Mouse (Mus musculus) forebrain, embryonic 10.5 days (tissue): ENCODE measurements at regions not wholly inside any gene's neighbourhood (a gene's known extent, or its start where the extent isn't known, plus 50 kb on each side); places are given as distances from the start of the nearest gene placed in this dataset.

ENCODE experiments used
- DNase-seq: peaks from one replicate; pipeline ENCODE4 v3.0.0-alpha.2; 2017; ENCODE audit warnings: low spot score; ENCODE audit errors: extremely low spot score
- H3K27ac ChIP-seq: fragments of 300-500 bp; sonication (generic); 2 replicates; pipeline ENCODE4 v1.5.1; 2016; ENCODE audit warnings: mild to moderate bottlenecking
- H3K27me3 ChIP-seq: fragments of 300-500 bp; sonication (generic); 2 replicates; pipeline ENCODE4 v1.6.1; 2016; ENCODE audit warnings: mild to moderate bottlenecking; ENCODE audit not compliant: poor library complexity, severe bottlenecking
- H3K36me3 ChIP-seq: fragments of 300-500 bp; sonication (generic); replicated peaks from 2 replicates; pipeline ENCODE4 v1.6.1; 2016; ENCODE audit warnings: mild to moderate bottlenecking, moderate library complexity
- H3K4me1 ChIP-seq: fragments of 300-500 bp; sonication (generic); 2 replicates; pipeline ENCODE4 v1.6.1; 2016
- H3K4me3 ChIP-seq: fragments of 300-500 bp; sonication (generic); 2 replicates; pipeline ENCODE4 v1.5.1; 2016; ENCODE audit warnings: mild to moderate bottlenecking, moderate library complexity
- H3K9me3 ChIP-seq: fragments of 300-500 bp; sonication (generic); 2 replicates; pipeline ENCODE4 v1.6.1; 2016; ENCODE audit warnings: mild to moderate bottlenecking, moderate library complexity
- WGBS: fragments of 180-500 bp; shearing (Covaris S2); methylation state at CpG from one replicate; pipeline ENCODE4 v1.1.7; 2016; 5-methylcytosine and 5-hydroxymethylcytosine counted together

DNA sequence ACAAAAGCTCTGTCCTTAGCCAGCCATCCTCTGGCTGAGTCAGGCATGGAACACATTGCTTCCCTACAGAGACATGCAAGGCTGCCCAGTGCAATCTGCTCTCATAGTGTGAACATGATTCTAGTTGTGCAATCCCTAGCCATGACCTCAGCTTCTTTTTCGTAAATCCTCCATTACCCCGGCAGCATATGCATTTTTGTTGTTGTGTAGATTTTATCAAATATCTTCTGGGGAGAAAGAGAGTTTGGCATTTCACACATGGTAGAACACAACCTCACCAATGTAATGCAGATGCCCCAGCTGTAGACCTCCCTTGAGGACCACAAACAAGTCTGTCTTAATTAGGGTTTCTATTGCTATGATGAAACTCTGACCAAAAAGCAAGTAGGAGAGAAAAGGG, 168.6 kb downstream of the Rpl10-ps3 start:
- 92% methylated on average over 2 of the region's 2 CpGs for WGBS
- DNase-seq = no peak

DNA sequence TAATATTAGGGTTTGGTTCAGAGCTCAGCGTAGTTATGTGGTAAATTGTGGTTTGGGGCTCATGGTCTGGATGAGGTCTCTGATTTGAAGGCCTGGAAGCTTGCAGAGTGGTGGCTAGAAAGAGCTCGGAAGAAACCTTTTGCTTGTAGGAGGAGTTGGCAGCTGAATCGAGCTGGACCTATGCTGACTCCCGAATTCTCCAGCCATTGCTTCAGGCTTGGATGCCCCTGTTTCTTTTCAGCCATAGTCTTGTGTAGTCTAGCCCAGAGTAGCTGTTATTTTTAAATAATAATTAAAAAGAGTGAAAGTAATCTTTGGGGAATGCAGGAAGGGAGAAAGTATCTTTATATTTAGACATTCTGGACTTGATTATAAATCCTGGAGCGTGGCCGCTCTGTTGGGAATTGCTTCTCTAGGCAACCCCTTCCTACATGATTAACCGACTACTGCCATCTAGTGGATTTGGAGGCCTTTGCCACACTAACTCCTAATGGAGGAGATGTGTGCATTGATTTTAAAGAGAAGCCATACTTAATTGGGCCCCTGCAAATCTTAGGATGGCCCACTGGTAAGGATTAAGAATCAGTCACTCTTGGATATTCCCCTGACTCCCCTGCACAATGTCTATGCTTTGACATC, 172.8 kb downstream of the Rpl10-ps3 start:
- Histone ChIP-seq H3K4me3 (no peak overlapping the region), H3K9me3 (no peaks in the 10 kb centered on the region), H3K27ac (0 out of 2 replicates have a peak overlapping the region, but pooled peaks have one; percentile 15), H3K4me1 (peaks cover 11% of the 10 kb centered on the region), H3K27me3 (no peaks in the 10 kb centered on the region), H3K36me3 (no peaks in the 10 kb centered on the region)
- DNase-seq = peak; percentile 37
- WGBS = 40% methylated on average over 7 of the region's 7 CpGs

More for the DNA sequence above, 168.6 kb downstream of the Rpl10-ps3 start:
- no peak overlapping the region for H3K4me3 ChIP-seq
- H3K27me3 ChIP-seq = no peaks in the 10 kb centered on the region
- no peaks in the 10 kb centered on the region for H3K36me3 ChIP-seq
- H3K27ac ChIP-seq = no peak overlapping the region
- H3K4me1 ChIP-seq = peaks cover 3% of the 10 kb centered on the region; the same call in 1 of the 2 replicates
- no peaks in the 10 kb centered on the region for H3K9me3 ChIP-seq

DNA sequence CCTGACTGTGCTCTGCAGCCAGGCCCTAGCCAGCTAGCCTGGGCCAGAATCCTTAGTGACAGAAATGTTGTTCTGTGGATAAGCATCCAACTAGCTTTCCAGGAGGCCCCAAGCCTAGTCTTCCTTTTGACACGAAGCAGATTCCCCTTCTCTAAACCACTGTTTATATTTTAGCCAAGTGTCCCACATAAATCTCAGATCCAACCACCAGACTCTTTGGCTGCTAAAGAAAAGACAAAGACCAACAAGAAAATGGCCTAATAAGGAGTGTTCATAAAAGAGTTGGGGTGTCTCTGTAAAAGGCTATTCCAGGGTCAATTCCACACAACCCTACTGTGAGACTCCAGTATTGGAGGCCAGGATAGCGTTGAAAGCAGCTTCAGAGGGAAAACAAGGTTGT, 173.6 kb downstream of the Rpl10-ps3 start:
- Histone ChIP-seq H3K27ac (no peak overlapping the region), H3K36me3 (no peaks in the 10 kb centered on the region), H3K4me3 (no peak overlapping the region), H3K4me1 (peaks cover 11% of the 10 kb centered on the region), H3K9me3 (no peaks in the 10 kb centered on the region), H3K27me3 (no peaks in the 10 kb centered on the region)
- 79% methylated on average over 2 of the region's 2 CpGs for WGBS
- no peak for DNase-seq

DNA sequence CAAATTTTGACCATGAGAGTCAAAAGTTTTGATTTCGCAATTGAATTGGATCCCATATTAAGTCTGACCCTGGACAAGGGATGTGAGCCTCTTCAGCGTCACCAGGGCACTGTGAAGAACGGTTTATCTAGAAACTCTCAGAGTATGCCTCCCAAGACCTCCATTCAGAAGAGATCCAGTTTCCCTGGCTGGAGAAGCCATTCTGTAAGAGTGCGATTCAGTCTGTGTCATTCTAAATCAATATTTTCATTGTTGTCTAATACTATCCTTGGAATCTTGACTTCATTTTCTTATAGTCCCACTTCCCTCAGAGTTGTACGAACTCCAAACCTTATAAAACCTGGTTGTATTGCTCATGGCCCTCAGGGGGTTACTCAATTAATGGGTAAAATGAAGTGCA, 174.1 kb downstream of the Rpl10-ps3 start:
- no peaks in the 10 kb centered on the region for H3K36me3 ChIP-seq
- H3K27me3 ChIP-seq = no peaks in the 10 kb centered on the region
- peaks cover 11% of the 10 kb centered on the region for H3K4me1 ChIP-seq
- no peaks in the 10 kb centered on the region for H3K9me3 ChIP-seq
- no peak overlapping the region for H3K27ac ChIP-seq
- no peak overlapping the region for H3K4me3 ChIP-seq
- DNase-seq = no peak
- 93% methylated on average over 5 of the region's 5 CpGs for WGBS

DNA sequence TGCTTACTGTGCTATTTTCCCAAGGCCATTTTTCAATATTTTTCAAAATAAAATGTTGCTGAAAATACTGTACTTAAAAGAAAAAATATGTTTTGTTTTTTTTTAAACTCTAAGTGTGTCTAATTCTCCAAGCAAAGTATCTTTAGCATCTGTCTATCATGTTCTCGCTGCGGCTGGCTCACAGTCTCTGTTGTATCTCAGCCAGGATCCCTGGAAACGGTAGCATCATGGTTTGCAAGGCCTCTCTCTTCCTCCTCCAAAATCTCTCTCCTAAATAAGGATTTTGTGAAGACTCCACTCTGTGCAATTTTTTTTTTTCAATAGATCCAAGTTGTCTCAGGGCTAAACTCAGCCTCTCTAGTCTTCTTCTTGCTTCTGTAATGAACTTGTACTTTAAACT, 190.2 kb downstream of the Rpl10-ps3 start:
- H3K36me3 ChIP-seq = no peaks in the 10 kb centered on the region
- H3K4me1 ChIP-seq = 0 out of 2 replicates have a peak, but pooled peaks cover 5% of the 10 kb centered on the region
- 92% methylated on average over 3 of the region's 3 CpGs for WGBS
- DNase-seq = no peak
- no peak overlapping the region for H3K27ac ChIP-seq
- H3K9me3 ChIP-seq = no peaks in the 10 kb centered on the region
- H3K4me3 ChIP-seq = no peak overlapping the region
- H3K27me3 ChIP-seq = no peaks in the 10 kb centered on the region

DNA sequence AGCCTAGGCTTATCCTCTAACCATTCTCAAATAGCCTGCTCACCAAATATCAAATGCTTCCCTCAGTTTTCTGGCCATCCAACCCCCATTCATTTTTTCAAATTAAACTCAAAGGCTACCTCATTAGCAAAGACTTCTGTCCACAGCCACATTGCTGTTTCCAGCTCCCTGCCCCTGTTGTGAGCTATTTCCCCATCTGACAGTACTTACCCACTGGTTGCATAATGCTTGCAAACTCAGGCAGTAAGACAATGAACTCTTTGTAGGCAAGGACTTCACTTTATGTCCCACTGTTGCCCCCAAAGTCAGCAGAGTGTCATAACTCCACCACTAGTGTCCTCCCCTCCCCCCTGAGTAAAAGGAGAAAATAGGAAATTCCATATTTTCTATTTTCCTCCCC, 194.7 kb downstream of the Rpl10-ps3 start:
- DNase-seq = no peak
- Histone ChIP-seq H3K36me3 (no peaks in the 10 kb centered on the region), H3K27me3 (no peaks in the 10 kb centered on the region), H3K4me1 (0 out of 2 replicates have a peak, but pooled peaks cover 5% of the 10 kb centered on the region), H3K9me3 (no peaks in the 10 kb centered on the region), H3K4me3 (no peak overlapping the region), H3K27ac (no peak overlapping the region)

DNA sequence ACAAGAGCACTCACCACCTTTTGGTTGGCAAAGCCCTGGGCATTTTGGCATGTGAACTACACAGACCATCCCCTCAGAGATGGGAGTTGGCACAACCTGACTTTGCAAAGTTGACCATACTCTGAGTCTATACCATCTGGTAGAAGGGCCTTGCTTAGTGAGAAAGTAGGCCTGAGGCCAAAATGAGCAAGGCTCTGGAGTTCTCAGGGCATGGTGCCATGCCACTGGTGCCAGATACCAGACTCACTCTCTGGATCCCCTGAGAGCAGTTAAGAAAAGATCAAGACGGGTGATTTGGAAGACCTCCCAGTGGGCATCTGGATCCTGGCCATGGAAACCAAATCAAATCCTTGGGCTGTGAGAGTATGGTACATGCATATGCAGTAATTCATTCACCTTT, 202.0 kb downstream of the Rpl10-ps3 start:
- Histone ChIP-seq H3K27me3 (no peaks in the 10 kb centered on the region), H3K4me1 (no peaks in the 10 kb centered on the region), H3K27ac (no peak overlapping the region), H3K4me3 (no peak overlapping the region), H3K36me3 (no peaks in the 10 kb centered on the region), H3K9me3 (no peaks in the 10 kb centered on the region)
- WGBS = 86% methylated on average over 1 of the region's 1 CpGs
- DNase-seq = no peak

DNA sequence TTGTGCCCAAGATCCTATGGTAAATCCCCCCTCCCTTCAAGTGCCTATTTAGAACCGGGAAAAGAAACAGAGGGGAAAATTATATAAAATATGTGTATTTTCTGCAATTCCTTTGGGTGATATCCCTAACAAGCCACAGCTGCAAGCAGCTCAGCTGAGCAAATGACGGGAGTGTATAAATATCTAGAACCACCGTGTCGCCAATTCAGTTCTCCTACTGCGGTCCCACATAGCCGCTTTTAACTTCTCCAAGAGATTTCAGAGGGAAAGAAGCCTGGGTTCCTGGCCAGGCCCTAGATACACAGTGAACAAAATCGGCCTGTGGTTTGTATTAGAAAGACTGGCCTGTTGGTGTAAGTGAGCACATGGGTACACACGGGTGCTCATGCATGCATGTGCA, 202.7 kb downstream of the Rpl10-ps3 start:
- WGBS = 90% methylated on average over 8 of the region's 8 CpGs
- no peak overlapping the region for H3K4me3 ChIP-seq
- no peak for DNase-seq
- H3K27ac ChIP-seq = no peak overlapping the region
- no peaks in the 10 kb centered on the region for H3K36me3 ChIP-seq
- H3K4me1 ChIP-seq = no peaks in the 10 kb centered on the region
- no peaks in the 10 kb centered on the region for H3K9me3 ChIP-seq
- H3K27me3 ChIP-seq = no peaks in the 10 kb centered on the region

DNA sequence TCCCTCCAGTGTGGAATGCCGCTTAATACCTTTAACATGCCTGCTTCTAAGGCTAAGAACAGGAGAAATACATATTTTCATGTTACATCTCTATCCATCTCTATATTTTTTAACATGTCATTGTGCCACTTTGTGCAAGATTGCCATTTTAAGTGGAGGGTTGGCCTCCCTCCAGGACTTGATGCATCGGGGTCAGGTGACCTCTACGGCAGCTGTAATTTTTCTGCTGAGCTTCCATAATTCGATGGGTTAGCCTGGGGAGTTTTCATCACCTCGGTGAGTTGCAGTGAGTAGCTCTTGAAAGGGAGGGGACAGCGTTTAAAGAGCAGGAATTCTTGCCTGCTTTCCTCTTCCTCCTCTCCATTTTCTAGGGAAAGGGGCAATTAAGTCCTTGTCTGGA, 203.6 kb downstream of the Rpl10-ps3 start:
- H3K27ac ChIP-seq = no peak overlapping the region
- DNase-seq = no peak
- no peak overlapping the region for H3K4me3 ChIP-seq
- WGBS = 75% methylated on average over 6 of the region's 6 CpGs
- H3K9me3 ChIP-seq = no peaks in the 10 kb centered on the region
- H3K36me3 ChIP-seq = no peaks in the 10 kb centered on the region
- H3K27me3 ChIP-seq = no peaks in the 10 kb centered on the region
- H3K4me1 ChIP-seq = no peaks in the 10 kb centered on the region

DNA sequence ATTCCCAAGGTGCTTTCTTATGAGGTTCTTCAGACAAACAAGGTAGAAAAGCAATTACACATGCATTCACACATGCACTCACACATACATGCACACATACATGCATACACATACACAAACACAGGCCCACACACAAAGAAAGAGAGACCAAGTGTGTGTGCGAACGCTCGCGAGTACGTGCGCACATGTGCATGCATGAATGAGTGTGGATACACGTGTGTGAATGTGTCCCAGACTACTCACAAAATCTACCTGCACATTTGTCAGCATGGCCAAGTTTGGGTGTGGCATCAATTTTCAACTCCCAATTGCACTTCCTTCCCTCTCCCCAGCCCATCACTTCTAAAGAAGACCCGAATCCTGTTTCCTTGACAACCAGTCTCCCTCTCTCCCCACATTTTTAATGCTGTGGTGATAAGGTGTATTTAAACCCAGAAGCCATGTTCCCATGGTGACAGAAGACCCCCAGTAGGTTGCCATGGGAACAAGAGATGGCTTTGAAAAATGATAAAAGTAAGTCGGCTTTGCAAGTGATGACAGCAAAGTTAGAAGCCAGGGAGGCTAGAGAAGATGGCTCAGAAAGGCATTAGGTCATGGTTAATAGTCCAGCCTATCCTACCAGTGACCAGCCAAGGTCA, 206.3 kb downstream of the Rpl10-ps3 start:
- H3K4me1 ChIP-seq = no peaks in the 10 kb centered on the region
- no peak overlapping the region for H3K27ac ChIP-seq
- no peaks in the 10 kb centered on the region for H3K36me3 ChIP-seq
- H3K4me3 ChIP-seq = no peak overlapping the region
- no peaks in the 10 kb centered on the region for H3K9me3 ChIP-seq
- WGBS = 90% methylated on average over 9 of the region's 9 CpGs
- no peak for DNase-seq
- no peaks in the 10 kb centered on the region for H3K27me3 ChIP-seq

DNA sequence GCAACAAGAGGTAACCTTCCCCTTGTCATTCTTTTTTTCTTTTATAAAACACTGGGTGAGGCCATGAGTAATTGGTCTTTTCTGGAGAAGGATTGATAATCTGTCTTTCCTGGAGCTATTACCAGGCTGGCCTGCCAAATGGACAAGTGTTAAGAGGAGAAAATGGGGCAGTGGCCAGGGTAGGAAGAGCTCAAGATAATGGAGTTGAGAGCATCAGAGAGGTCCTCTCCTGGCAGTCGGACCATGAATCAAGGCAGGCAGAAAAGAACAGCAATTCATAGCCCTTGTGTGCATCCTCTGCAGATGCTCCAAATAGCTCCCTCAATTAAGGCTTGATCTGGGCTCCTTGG, 208.2 kb downstream of the Rpl10-ps3 start:
- H3K4me1 ChIP-seq = no peaks in the 10 kb centered on the region
- DNase-seq = no peak
- H3K27ac ChIP-seq = no peak overlapping the region
- 83% methylated on average over 1 of the region's 1 CpGs for WGBS
- no peak overlapping the region for H3K4me3 ChIP-seq
- no peaks in the 10 kb centered on the region for H3K9me3 ChIP-seq
- no peaks in the 10 kb centered on the region for H3K36me3 ChIP-seq
- no peaks in the 10 kb centered on the region for H3K27me3 ChIP-seq

DNA sequence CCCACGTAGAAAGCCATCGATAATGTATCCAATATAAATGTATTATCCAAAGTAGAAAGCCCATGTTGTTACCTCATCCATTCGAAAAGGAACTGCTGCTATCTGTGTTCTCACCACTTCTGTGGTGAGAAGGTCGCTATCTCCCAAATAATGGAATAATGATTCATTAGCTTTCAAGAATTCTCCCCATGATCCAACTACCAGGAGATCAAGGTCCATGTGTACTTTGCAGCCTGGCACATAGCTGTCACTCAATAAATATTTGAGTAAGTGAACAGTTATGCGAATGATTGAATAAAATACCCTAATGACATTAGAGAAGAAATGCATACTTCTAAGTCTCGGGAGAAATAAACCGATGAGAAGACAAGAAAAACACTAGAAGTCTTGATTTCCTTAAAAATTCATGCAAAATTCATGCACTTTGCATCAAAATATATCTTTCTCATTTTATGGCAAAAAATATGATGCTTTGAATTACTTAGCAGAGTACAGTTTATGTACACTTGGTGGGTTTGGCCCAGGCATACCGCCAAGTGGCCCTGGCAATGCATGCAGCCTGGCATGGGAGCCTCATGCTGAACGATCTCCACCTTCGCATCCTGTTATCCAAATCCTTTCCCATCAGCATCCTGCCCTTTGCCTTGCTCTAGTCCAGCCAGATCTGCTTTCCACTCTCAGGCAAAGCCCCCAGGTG, 208.7 kb downstream of the Rpl10-ps3 start:
- no peak for DNase-seq
- whole genome bisulfite sequencing = 94% methylated on average over 10 of the region's 10 CpGs

DNA sequence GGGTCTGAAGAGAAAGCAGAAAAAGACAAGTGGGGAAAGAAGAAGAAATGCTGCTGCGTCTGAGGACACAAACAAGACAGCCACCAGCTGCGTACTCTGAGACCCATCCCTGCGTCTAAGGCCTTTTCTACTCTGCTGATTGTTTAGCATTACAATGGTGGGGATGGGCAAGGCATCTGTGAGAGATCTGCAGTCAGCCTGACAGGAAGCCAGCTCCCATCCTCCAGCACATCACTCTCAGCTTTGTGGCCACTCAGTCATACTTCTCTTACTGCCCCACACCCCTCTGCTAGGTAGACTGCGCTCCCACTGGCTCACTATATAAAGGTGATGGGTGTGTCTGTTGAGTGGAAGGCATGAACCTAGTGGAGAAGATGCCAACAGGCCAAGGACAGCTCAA, 220.5 kb downstream of the Rpl10-ps3 start:
- Histone ChIP-seq H3K4me3 (no peak overlapping the region), H3K27me3 (no peaks in the 10 kb centered on the region), H3K36me3 (no peaks in the 10 kb centered on the region), H3K4me1 (peaks cover 8% of the 10 kb centered on the region), H3K9me3 (no peaks in the 10 kb centered on the region), H3K27ac (no peak overlapping the region)
- 22% methylated on average over 4 of the region's 4 CpGs for WGBS
- no peak for DNase-seq

More for the DNA sequence above, 208.7 kb downstream of the Rpl10-ps3 start:
- Histone ChIP-seq H3K4me1 (no peaks in the 10 kb centered on the region), H3K4me3 (no peak overlapping the region), H3K27me3 (no peaks in the 10 kb centered on the region), H3K36me3 (no peaks in the 10 kb centered on the region), H3K27ac (no peak overlapping the region), H3K9me3 (no peaks in the 10 kb centered on the region)
